In genomic region chr17:63842226-63842625, GRCm38 (mm10) we compare ENCODE assay signal across 18 mouse cellular contexts. TPM values are rescaled to one million over a fixed set of nuclear protein-coding genes. Genes with fewer than 3 reads are reported as not detected.
"Had no signal": no experiment of that assay in that cellular context is flagged by ENCODE, and none has a peak within 500 bp of the region (broad histone marks: within the 10 kb centered on the region; RNA-seq: fewer than 3 reads in every experiment).

No protein-coding gene starts in this region.

- DNase-seq: left cerebral cortex, postnatal 4 days; liver; liver, embryonic 13.5 days; liver, postnatal 0 days; lung, adult 18-20 months; lung, adult 2 months; lung, embryonic 14.5 days; lung, postnatal 10 days; lung, postnatal 14 days; lung, postnatal 36 days; lung, postnatal 4 days; midbrain, embryonic 14.5 days had no signal

RNA-seq across cellular contexts. Expression of gene A930002H24Rik, which starts 21.4 kb away (rescaled TPM):
- total RNA-seq: left cerebral cortex, postnatal 10 days; left cerebral cortex, postnatal 14 days; megakaryocyte progenitor cell, adult 5-6 weeks; megakaryocyte-erythroid progenitor cell, adult 5-6 weeks had no signal
- polyA plus RNA-seq: liver, adult 2 months; macrophage had no signal
